Mouse (Mus musculus): ENCODE data around the gene Fars2. TPM values are rescaled to one million over a fixed set of nuclear protein-coding genes. Genes with fewer than 3 reads are reported as not detected.

The Fars2 gene
- polyA plus RNA-seq, 1 experiment from 2014 or later: 30.6 TPM

GRCm38 (mm10) chr13:36766801-36767200, 649.6 kb downstream of the Fars2 start:
- no peak for ATAC-seq (ENCODE audit: low FRiP score, low read depth)
- Histone ChIP-seq H3K9me3 (no peaks in the 10 kb centered on the region), H3K27me3 (replicated peaks) (no peaks in the 10 kb centered on the region), H3K4me1 (no peaks in the 10 kb centered on the region), H3K4me2 (replicated peaks) (no peak overlapping the region), H3K4me3 (no peak overlapping the region), H3K27ac (no peak overlapping the region), H3K9ac (no peak overlapping the region), H3K36me3 (no peaks in the 10 kb centered on the region)
- 36% methylated on average over 2 of the region's 2 CpGs for WGBS

Other genes with a start within 250 kb of the Fars2 start
- gene Rpp40, start 211.1 kb upstream of the Fars2 start, polyA plus RNA-seq (2016; fragmentation: Nextera tagmentation; extraction: Ambion mirVana): 13.4 and 16.4 TPM in 2 replicates
- gene Ppp1r3g, start 158.6 kb upstream of the Fars2 start, polyA plus RNA-seq (2016; fragmentation: Nextera tagmentation; extraction: Ambion mirVana): 0.44 and 0.96 TPM in 2 replicates
- gene Lyrm4, start 114 bp downstream of the Fars2 start, polyA plus RNA-seq (2016; fragmentation: Nextera tagmentation; extraction: Ambion mirVana): 23.2 and 23.8 TPM in 2 replicates

Measured in neural tube, embryonic 12.5 days (tissue).